Mouse (Mus musculus): ENCODE measurements around the gene Amotl1. TPM values are rescaled to one million over a fixed set of nuclear protein-coding genes. Genes with fewer than 3 reads are reported as not detected.

The Amotl1 gene
- polyA plus RNA-seq, 1 experiment from 2014 or later, result 27.4 TPM

GRCm38 (mm10) chr9:14662876-14663275, 18.0 kb upstream of the Amotl1 start:
- Histone ChIP-seq H3K9me3 (no peaks in the 10 kb centered on the region), H3K27me3 (replicated peaks; ENCODE audit: low read depth, poor library complexity, severe bottlenecking) (no peaks in the 10 kb centered on the region), H3K4me3 (no peak overlapping the region), H3K36me3 (replicated peaks) (no peaks in the 10 kb centered on the region), H3K27ac (replicated peaks) (peak overlapping the region; percentile 58; the same call in 1 of the 2 replicates), H3K4me1 (no peaks in the 10 kb centered on the region)
- 67% methylated on average over 7 of the region's 7 CpGs for WGBS
- DNase-seq (ENCODE audit: low spot score), result no peak

- Histone ChIP-seq H3K27ac (replicated peaks) (peak overlapping the region; percentile 58; the same call in 1 of the 2 replicates), H3K9me3 (no peaks in the 10 kb centered on the region), H3K36me3 (replicated peaks) (no peaks in the 10 kb centered on the region), H3K4me1 (no peaks in the 10 kb centered on the region), H3K4me3 (no peak overlapping the region), H3K27me3 (replicated peaks; ENCODE audit: low read depth, poor library complexity, severe bottlenecking) (no peaks in the 10 kb centered on the region)
- 82% methylated on average over 9 of the region's 9 CpGs for WGBS
- DNase-seq (ENCODE audit: low spot score), result peak; percentile 29
Measured at GRCm38 (mm10) chr9:14662138-14662537, 17.3 kb upstream of the Amotl1 start.

- Histone ChIP-seq H3K27me3 (replicated peaks; ENCODE audit: low read depth, poor library complexity, severe bottlenecking) (no peaks in the 10 kb centered on the region), H3K9me3 (no peaks in the 10 kb centered on the region), H3K4me3 (no peak overlapping the region), H3K36me3 (replicated peaks) (no peaks in the 10 kb centered on the region), H3K4me1 (no peaks in the 10 kb centered on the region), H3K27ac (replicated peaks) (no peak overlapping the region)
- WGBS, result 55% methylated on average over 2 of the region's 2 CpGs
- DNase-seq (ENCODE audit: low spot score), result no peak
Measured at GRCm38 (mm10) chr9:14657926-14658325, 13.1 kb upstream of the Amotl1 start.

GRCm38 (mm10) chr9:14654010-14654409, 9.2 kb upstream of the Amotl1 start:
- no peak for DNase-seq (ENCODE audit: low spot score)
- 79% methylated on average over 2 of the region's 2 CpGs for WGBS

GRCm38 (mm10) chr9:14652761-14653160, 7.9 kb upstream of the Amotl1 start:
- no peak for DNase-seq (ENCODE audit: low spot score)
- H3K4me3 ChIP-seq, result no peak overlapping the region
- WGBS, result 77% methylated on average over 1 of the region's 1 CpGs

More at GRCm38 (mm10) chr9:14654010-14654409, 9.2 kb upstream of the Amotl1 start:
- no peaks in the 10 kb centered on the region for H3K27me3 ChIP-seq (replicated peaks; ENCODE audit: low read depth, poor library complexity, severe bottlenecking)
- no peaks in the 10 kb centered on the region for H3K36me3 ChIP-seq (replicated peaks)
- H3K27ac ChIP-seq (replicated peaks), result no peak overlapping the region
- no peak overlapping the region for H3K4me3 ChIP-seq
- H3K9me3 ChIP-seq, result no peaks in the 10 kb centered on the region
- no peaks in the 10 kb centered on the region for H3K4me1 ChIP-seq

GRCm38 (mm10) chr9:14647849-14648248, 3.0 kb upstream of the Amotl1 start:
- Histone ChIP-seq H3K4me3 (no peak overlapping the region), H3K36me3 (replicated peaks) (no peaks in the 10 kb centered on the region), H3K27me3 (replicated peaks; ENCODE audit: low read depth, poor library complexity, severe bottlenecking) (no peaks in the 10 kb centered on the region), H3K9me3 (no peaks in the 10 kb centered on the region), H3K27ac (replicated peaks) (no peak overlapping the region), H3K4me1 (peaks cover 19% of the 10 kb centered on the region)
- 90% methylated on average over 8 of the region's 8 CpGs for WGBS
- no peak for DNase-seq (ENCODE audit: low spot score)

More at GRCm38 (mm10) chr9:14652761-14653160, 7.9 kb upstream of the Amotl1 start:
- Histone ChIP-seq H3K9me3 (no peaks in the 10 kb centered on the region), H3K4me1 (no peaks in the 10 kb centered on the region), H3K36me3 (replicated peaks) (no peaks in the 10 kb centered on the region), H3K27ac (replicated peaks) (no peak overlapping the region), H3K27me3 (replicated peaks; ENCODE audit: low read depth, poor library complexity, severe bottlenecking) (no peaks in the 10 kb centered on the region)

- Histone ChIP-seq H3K4me1 (peaks cover 31% of the 10 kb centered on the region), H3K9me3 (no peaks in the 10 kb centered on the region), H3K4me3 (no peak overlapping the region), H3K27ac (replicated peaks) (no peak overlapping the region), H3K36me3 (replicated peaks) (no peaks in the 10 kb centered on the region), H3K27me3 (replicated peaks; ENCODE audit: low read depth, poor library complexity, severe bottlenecking) (no peaks in the 10 kb centered on the region)
- 96% methylated on average over 1 of the region's 1 CpGs for WGBS
- no peak for DNase-seq (ENCODE audit: low spot score)
Measured at GRCm38 (mm10) chr9:14646641-14647040, 1.8 kb upstream of the Amotl1 start.

GRCm38 (mm10) chr9:14646061-14646460, 1.2 kb upstream of the Amotl1 start:
- WGBS, result 78% methylated on average over 3 of the region's 3 CpGs
- DNase-seq (ENCODE audit: low spot score), result no peak
- Histone ChIP-seq H3K9me3 (no peaks in the 10 kb centered on the region), H3K27me3 (replicated peaks; ENCODE audit: low read depth, poor library complexity, severe bottlenecking) (no peaks in the 10 kb centered on the region), H3K36me3 (replicated peaks) (no peaks in the 10 kb centered on the region), H3K4me1 (peaks cover 37% of the 10 kb centered on the region), H3K4me3 (no peak overlapping the region), H3K27ac (replicated peaks) (no peak overlapping the region)

- Histone ChIP-seq H3K4me3 (no peak overlapping the region), H3K27me3 (replicated peaks; ENCODE audit: low read depth, poor library complexity, severe bottlenecking) (no peaks in the 10 kb centered on the region), H3K4me1 (peaks cover 50% of the 10 kb centered on the region), H3K36me3 (replicated peaks) (no peaks in the 10 kb centered on the region), H3K9me3 (no peaks in the 10 kb centered on the region), H3K27ac (replicated peaks) (peak overlapping the region; percentile 82)
- DNase-seq (ENCODE audit: low spot score), result peak; percentile 29
- WGBS, result 59% methylated on average over 6 of the region's 6 CpGs
Measured at GRCm38 (mm10) chr9:14643328-14643727, 1.5 kb downstream of the Amotl1 start.

- peak; percentile 90 for DNase-seq (ENCODE audit: low spot score)
- H3K9me3 ChIP-seq, result no peaks in the 10 kb centered on the region
- WGBS, result 12% methylated on average over 5 of the region's 5 CpGs
- H3K36me3 ChIP-seq (replicated peaks), result no peaks in the 10 kb centered on the region
- H3K4me3 ChIP-seq, result 0 out of 2 replicates have a peak overlapping the region, but pooled peaks have one; percentile 16
- peaks cover 50% of the 10 kb centered on the region for H3K4me1 ChIP-seq
- no peaks in the 10 kb centered on the region for H3K27me3 ChIP-seq (replicated peaks; ENCODE audit: low read depth, poor library complexity, severe bottlenecking)
- H3K27ac ChIP-seq (replicated peaks), result peak overlapping the region; percentile 82
Measured at GRCm38 (mm10) chr9:14642251-14643021, 2.4 kb downstream of the Amotl1 start.

- 25% methylated on average over 7 of the region's 7 CpGs for WGBS
- H3K27me3 ChIP-seq (replicated peaks; ENCODE audit: low read depth, poor library complexity, severe bottlenecking), result no peaks in the 10 kb centered on the region
- H3K4me3 ChIP-seq, result 0 out of 2 replicates have a peak overlapping the region, but pooled peaks have one; percentile 16
- H3K27ac ChIP-seq (replicated peaks), result peak overlapping the region; percentile 82
- DNase-seq (ENCODE audit: low spot score), result peak; percentile 61
- H3K36me3 ChIP-seq (replicated peaks), result no peaks in the 10 kb centered on the region
- H3K4me1 ChIP-seq, result peaks cover 50% of the 10 kb centered on the region
- no peaks in the 10 kb centered on the region for H3K9me3 ChIP-seq
Measured at GRCm38 (mm10) chr9:14641310-14642067, 3.4 kb downstream of the Amotl1 start.

- no peaks in the 10 kb centered on the region for H3K36me3 ChIP-seq (replicated peaks)
- H3K4me3 ChIP-seq, result no peak overlapping the region
- peaks cover 38% of the 10 kb centered on the region for H3K4me1 ChIP-seq
Measured at GRCm38 (mm10) chr9:14636244-14636643, 8.6 kb downstream of the Amotl1 start.

More at GRCm38 (mm10) chr9:14636244-14636643, 8.6 kb downstream of the Amotl1 start:
- Histone ChIP-seq H3K9me3 (no peaks in the 10 kb centered on the region), H3K27ac (replicated peaks) (no peak overlapping the region), H3K27me3 (replicated peaks; ENCODE audit: low read depth, poor library complexity, severe bottlenecking) (peaks cover 36% of the 10 kb centered on the region)
- DNase-seq (ENCODE audit: low spot score), result no peak
- WGBS, result 80% methylated on average over 3 of the region's 3 CpGs
